Mouse (Mus musculus) cerebellum, postnatal 25 days (tissue): ENCODE data around the gene Ghsr.
"Not testable (repeated sequence)": the region's sequence is repeated elsewhere in the genome, so short reads cannot be mapped to it uniquely, and the experiment has no call there.

Experiments used
- DNase-seq, 2 experiments: peaks; one replicate each; pipeline ENCODE4 v3.0.0; 2021; ENCODE audit warnings: mixed read lengths in 2 of 2

Gene Ghsr

DNA sequence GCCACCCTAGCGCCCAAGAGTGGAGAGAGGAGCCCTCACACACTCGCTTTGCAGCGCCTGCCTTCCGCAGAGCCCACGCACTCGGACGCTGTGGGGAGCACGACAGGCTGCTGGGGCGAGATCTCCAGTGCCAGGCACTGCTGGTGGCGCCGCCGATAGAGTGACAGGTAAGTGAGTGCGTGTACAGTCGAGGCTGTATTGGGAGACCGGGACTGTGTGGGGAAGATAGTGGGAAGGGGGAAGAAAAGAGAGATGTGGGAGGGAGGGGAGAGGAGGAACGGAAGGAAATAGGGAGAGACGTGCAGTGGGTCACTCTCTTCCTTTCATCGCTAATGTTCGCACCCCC, at the start of gene Ghsr:
Gene Ghsr, plus strand, starts transcription at position 76 of the 346 bp plus-strand sequence.
- DNase-seq: no peak

- DNase-seq: no peak
Observed at GRCm38 (mm10) chr3:27322591-27322990, 48.6 kb upstream of the Ghsr start.

- no peak for DNase-seq
Observed at GRCm38 (mm10) chr3:27323551-27323950, 47.6 kb upstream of the Ghsr start.

DNA sequence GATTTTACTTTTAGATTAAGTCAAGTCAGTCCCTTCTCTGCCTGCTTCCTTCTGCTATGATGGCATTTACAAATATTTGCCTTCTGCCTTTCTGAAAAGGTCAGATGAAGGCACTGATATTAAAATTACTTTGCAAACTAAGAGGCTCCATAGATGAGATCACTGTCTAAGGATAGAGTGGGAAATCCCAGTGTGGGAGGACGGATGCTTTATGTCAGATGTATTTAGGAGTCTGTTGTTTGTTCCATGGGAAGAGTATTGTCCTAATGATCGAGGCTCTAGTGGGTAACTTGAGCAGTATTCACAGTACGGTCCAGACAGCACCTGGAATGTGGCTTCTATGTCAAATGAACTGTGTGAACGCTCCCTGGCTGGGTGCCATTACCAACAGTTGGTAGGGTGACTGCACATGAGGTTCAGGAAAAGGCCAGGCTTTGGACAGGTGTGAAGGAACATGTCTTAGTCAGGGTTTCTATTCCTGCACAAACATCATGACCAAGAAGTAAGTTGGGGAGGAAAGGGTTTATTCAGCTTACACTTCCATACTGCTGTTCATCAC, 44.4 kb upstream of the Ghsr start:
- peak in 1 of 2 experiments; percentile 28 for DNase-seq

DNA sequence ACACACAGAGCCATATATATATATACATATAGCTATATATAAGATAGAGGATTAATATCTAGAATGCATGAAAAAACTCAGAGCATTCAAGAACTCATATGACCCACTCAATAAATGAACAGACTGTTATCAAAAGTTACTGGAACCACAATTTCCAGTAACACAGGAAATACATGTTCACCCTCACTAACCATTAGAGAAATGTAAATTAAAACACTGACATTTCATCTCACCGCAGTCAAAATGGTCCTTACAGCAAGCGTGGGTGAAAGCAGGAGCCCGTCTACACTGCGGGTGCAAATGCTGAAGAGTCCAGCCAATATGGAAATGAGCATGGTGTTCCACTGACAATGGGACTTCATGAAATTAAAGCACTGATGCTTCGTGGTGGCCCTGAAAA, 40.4 kb upstream of the Ghsr start:
- DNase-seq: no peak

- peak; percentile 13 to 43 for DNase-seq
Observed at GRCm38 (mm10) chr3:27338437-27338836, 32.7 kb upstream of the Ghsr start.

GRCm38 (mm10) chr3:27338887-27339286, 32.3 kb upstream of the Ghsr start:
- no peak for DNase-seq

- no peak for DNase-seq
Observed at GRCm38 (mm10) chr3:27340757-27341156, 30.4 kb upstream of the Ghsr start.

- no peak for DNase-seq
Observed at GRCm38 (mm10) chr3:27342462-27342861, 28.7 kb upstream of the Ghsr start.

GRCm38 (mm10) chr3:27345526-27345925, 25.6 kb upstream of the Ghsr start:
- peak in 1 of 2 experiments; percentile 8 for DNase-seq

DNA sequence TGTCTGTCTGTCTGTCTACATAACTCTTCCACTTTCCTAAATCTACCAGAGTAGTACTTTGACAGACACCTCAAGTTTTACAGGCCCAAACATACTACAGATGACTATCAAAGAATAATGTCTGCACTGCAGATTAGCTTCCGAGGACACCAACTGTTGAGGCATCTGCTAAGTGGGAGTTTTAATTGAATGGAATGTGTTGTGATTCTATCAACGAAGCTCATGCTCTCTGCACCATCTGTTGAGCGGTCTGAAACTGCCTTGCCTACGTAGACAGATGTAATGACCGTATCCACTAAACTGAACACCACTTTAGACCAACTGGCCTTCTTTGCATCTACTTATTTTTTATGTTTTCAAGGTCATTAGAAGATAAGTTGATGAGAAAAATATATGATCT, 22.7 kb upstream of the Ghsr start:
- DNase-seq: no peak

DNA sequence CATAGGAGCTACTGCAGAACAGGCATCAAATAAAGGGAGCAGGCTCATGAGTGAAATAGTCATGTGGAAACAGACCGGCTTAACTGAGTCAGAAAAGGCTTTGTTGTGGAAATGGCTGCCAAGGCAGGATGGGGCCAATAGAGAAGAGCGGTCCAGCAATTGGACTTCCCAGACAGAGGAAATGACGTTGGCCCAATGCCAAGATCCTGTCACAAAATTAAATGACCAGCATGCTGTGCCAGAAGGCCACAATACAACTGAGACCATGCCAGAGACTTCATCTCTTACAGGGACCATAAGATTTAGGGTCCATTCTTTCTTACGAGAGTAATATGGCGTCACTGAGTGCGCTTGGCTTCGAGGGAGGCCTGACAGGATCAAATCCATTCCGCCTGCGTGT, 20.0 kb upstream of the Ghsr start:
- DNase-seq: peak in 1 of 2 experiments; percentile 26

GRCm38 (mm10) chr3:27359100-27359720, 11.9 kb upstream of the Ghsr start:
- no peak for DNase-seq

DNA sequence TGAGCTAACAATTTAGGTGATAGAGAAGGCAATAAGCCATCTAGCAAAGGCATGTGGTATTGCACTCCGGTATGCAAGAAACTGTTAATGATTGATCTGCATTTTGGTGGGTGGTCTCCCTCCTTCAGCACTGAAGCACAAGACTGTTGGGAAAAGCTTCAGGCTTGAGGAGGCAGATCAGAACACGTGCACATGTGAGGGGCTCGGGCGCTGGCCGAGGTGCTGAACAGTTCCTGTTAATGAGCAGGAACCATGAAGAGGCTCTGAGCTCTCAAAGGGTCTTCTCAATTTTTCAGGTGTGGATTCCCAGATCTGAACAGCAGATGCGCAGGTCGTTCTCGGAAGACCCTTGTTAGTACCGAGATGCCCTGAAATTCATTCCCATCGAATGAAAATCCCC, 1.0 kb upstream of the Ghsr start:
- no peak for DNase-seq

DNA sequence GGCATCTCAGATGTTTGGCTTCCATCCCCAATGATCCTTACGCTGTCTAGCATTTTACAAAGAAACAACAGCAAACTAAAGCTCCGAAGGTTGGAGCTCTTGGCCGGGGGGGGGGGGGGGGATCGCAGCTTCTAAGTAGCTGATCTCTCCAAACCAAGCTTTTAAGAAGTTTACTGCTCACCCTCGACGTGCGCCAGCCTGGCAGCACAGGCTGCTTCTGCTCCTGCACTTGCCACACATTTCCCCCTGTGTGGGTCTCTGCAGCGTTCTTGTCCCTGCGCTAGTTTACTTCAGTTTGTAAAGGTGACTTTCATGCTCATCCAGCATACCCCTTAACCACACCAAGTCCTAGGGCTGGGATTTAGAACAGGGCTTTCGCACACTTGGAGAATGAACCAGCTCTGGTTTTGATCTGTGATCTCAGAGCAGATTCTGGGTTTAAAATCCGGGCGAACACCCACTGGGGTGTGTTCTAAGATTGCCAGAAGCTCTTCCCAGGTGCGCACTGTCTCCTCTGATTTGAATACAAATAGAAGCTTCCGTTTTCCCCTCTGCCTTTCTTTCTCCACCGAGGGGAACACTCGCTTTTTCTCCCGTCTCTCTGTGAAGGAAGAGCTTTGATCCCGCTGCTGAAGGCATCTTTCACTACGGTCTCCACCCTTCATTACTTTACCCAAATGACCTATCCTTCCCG, 422 bp upstream of the Ghsr start:
- no peak for DNase-seq

- peak in 1 of 2 experiments; percentile 8 for DNase-seq
Observed at GRCm38 (mm10) chr3:27371725-27372650, 837 bp downstream of the Ghsr start.

DNA sequence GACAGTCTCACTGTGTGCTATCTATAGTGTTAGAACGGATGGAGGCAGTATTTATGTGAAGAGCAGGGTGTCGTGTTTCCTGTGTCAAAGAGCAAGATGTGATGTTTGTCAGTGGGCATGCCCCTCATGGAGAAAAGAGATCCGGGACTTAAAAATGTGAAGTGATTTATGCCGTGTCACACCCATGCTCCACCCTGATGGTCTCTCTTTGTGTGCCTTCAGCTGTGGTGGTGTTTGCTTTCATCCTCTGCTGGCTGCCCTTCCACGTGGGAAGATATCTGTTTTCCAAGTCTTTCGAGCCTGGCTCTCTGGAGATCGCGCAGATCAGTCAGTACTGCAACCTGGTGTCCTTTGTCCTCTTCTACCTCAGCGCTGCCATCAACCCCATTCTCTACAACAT, 3.2 kb downstream of the Ghsr start:
- no peak for DNase-seq

DNA sequence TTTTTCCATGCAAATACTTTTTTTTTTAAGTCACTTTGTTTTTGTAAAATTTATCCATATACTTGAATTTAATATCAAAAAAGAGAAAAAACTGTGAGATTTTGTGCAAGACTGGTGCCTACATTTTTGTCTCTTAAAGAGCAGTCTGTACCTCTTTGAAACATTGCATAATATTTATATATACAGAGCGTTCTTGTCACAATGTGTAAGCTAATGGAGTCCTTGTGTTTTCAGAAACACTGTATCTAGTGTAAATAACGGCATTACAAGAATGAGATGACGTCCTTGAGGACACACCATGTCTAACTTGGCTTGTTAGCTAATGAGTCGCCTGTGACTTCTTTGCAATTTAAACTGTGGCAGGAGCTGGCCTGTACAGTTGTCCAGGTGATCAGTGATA, 6.8 kb downstream of the Ghsr start:
- no peak for DNase-seq

DNA sequence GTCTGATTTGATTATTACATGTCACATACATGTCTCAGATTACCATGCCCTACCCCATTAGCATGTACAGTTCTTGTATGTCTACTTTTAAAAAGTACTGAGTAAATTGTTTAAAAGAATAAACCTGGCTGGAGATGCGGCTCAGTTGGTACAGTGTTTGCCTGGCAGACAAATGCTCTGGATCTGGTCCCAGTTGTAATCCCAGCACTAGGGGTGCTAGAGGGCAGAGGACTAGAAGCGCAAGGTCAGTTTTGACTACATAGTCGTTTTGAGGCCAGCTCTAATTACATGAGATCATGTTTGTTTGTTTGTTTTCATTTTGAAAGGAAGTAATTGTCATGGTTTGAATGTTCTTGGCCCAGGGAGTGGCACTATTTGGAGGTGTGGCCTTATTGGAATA, 13.7 kb downstream of the Ghsr start:
- no peak for DNase-seq

GRCm38 (mm10) chr3:27389923-27390322, 18.8 kb downstream of the Ghsr start:
- no peak for DNase-seq

DNA sequence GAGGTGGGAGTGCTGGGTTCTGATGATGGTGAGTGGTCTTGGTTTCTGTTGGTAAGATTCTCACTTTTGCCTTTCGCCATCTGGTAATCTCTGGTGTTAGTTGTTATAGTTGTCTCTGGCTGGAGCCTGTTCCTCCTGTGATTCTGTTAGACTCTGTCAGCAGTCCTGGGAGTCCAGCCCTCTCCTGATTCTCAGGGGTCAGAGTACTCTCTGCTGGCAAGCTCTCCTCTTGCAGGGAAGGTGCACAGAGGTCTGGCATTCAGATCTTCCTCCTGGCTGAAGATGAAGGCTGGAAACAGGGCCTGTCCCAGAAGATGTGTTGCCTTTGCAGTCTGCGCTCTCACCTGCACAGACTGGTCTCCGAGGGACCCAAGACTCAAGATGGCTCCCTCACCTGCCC, 29.8 kb downstream of the Ghsr start:
- not testable (repeated sequence) for DNase-seq

DNA sequence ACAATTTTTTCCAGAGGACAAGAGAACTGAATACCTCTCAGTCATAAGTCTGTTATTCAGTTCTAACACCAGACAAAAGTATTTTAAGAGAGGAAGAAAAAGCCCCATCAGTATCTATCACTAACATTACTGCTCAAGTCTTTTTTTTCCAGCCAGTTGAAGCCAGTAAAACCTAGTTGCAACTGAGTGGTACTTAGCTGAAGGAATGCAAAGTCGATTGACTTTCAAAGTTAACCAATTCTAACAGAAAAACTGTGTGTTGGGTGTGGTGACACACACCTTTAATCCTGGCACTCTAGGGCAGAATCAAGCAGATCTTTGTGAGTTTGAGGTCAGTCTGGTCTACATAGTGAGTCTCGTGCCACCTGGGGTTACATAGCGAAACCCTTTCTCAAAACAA, 35.3 kb downstream of the Ghsr start:
- DNase-seq: no peak

DNA sequence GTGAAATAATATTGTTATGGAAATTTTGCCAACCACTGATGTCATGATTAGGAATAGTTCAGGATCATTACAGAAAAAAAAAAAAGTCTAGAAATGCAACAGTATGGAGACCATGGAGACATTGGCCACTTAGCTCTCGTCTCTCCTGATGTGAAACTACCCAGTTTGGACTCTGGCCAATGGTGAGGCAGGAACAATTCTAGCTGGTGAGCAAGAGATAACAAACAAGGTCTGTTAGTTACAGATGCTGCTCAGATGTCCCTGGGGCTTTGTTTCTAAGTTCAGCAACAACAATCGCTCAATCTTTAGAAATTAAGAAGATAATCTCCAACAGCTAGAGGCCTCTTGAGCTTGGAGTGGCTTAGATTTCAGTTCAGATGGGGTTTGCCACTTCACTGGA, 37.4 kb downstream of the Ghsr start:
- DNase-seq: no peak
